Mouse (Mus musculus): ENCODE data around the gene Tigd3. TPM values are rescaled to one million over a fixed set of nuclear protein-coding genes. Genes with fewer than 3 reads are reported as not detected.
A peak's percentile ranks its signal among the peaks of the same experiment; 100 is the strongest.

Tigd3 gene
- polyA plus RNA-seq, 1 experiment, result 0.94 TPM

GRCm38 (mm10) chr19:5841999-5842784 is 51.8 kb downstream of the Tigd3 start:
- Histone ChIP-seq H3K27ac (ENCODE audit: control insufficient read depth, insufficient read depth, low read depth, low read length) (peak overlapping the region; percentile 100), H3K27me3 (ENCODE audit: control insufficient read depth, insufficient read depth, low read length) (no peaks in the 10 kb centered on the region), H3K4me1 (ENCODE audit: control insufficient read depth, insufficient read depth, low read length) (peaks cover 16% of the 10 kb centered on the region), H3K4me3 (ENCODE audit: control insufficient read depth, low read depth, low read length) (peak overlapping the region; percentile 96), H3K36me3 (ENCODE audit: control insufficient read depth, insufficient read depth, low read length) (no peaks in the 10 kb centered on the region; the same call in 1 of the 2 replicates)
- no peak for TF ChIP-seq CTCF (IDR thresholded peaks at IDR 0.05; ENCODE audit: control insufficient read depth, insufficient read depth, insufficient replicate concordance, low read depth, low read length)
- peak; percentile 39; the same call in 1 of the 2 replicates for TF ChIP-seq POLR2A (IDR thresholded peaks at IDR 0.05; ENCODE audit: control insufficient read depth, low read depth, low read length)

- Histone ChIP-seq H3K36me3 (ENCODE audit: control insufficient read depth, insufficient read depth, low read length) (no peaks in the 10 kb centered on the region; the same call in 1 of the 2 replicates), H3K27me3 (ENCODE audit: control insufficient read depth, insufficient read depth, low read length) (no peaks in the 10 kb centered on the region), H3K4me1 (ENCODE audit: control insufficient read depth, insufficient read depth, low read length) (peaks cover 10% of the 10 kb centered on the region), H3K4me3 (ENCODE audit: control insufficient read depth, low read depth, low read length) (peak overlapping the region; percentile 60), H3K27ac (ENCODE audit: control insufficient read depth, insufficient read depth, low read depth, low read length) (peak overlapping the region; percentile 32)
- no peak for TF ChIP-seq CTCF (IDR thresholded peaks at IDR 0.05; ENCODE audit: control insufficient read depth, insufficient read depth, insufficient replicate concordance, low read depth, low read length)
Observed at GRCm38 (mm10) chr19:5841389-5841946, 52.5 kb downstream of the Tigd3 start.

Other genes with a start within 250 kb of the Tigd3 start
- 5.5 and 9.4 TPM in 2 replicates for gene Sipa1, start 230.4 kb downstream of the Tigd3 start, polyA plus RNA-seq (2012; rRNA removed)
- 24.6 and 31.8 TPM in 2 replicates for gene Map3k11, start 205.4 kb downstream of the Tigd3 start, polyA plus RNA-seq (2012; rRNA removed)
- gene Pcnx3, start 205.2 kb downstream of the Tigd3 start, polyA plus RNA-seq (2012; rRNA removed), result 63.4 and 67.4 TPM in 2 replicates
- gene Kcnk7, start 189.8 kb downstream of the Tigd3 start, polyA plus RNA-seq (2012; rRNA removed), result 10.2 and 10.8 TPM in 2 replicates
- gene Ehbp1l1, start 167.8 kb downstream of the Tigd3 start, polyA plus RNA-seq (2012; rRNA removed), result 105 and 122 TPM in 2 replicates
- gene Fam89b, start 164.5 kb downstream of the Tigd3 start, polyA plus RNA-seq (2012; rRNA removed), result 256 and 286 TPM in 2 replicates
- gene Ltbp3, start 153.2 kb downstream of the Tigd3 start, polyA plus RNA-seq (2012; rRNA removed), result 7.6 and 8.1 TPM in 2 replicates
- gene Scyl1, start 122.7 kb downstream of the Tigd3 start, polyA plus RNA-seq (2012; rRNA removed), result 43.1 and 46.7 TPM in 2 replicates
- gene Frmd8, start 18.9 kb downstream of the Tigd3 start, polyA plus RNA-seq (2012; rRNA removed), result 25.3 and 28.1 TPM in 2 replicates
- gene Slc25a45, start 16.3 kb downstream of the Tigd3 start, polyA plus RNA-seq (2012; rRNA removed), result 20.1 and 26.1 TPM in 2 replicates
- gene Dpf2, start 18.9 kb upstream of the Tigd3 start, polyA plus RNA-seq (2012; rRNA removed), result 63.6 and 69.2 TPM in 2 replicates
- 0.89 and 0.90 TPM in 2 replicates for gene Cdc42ep2, start 30.7 kb upstream of the Tigd3 start, polyA plus RNA-seq (2012; rRNA removed)
- 31.4 and 32.0 TPM in 2 replicates for gene Pola2, start 70.1 kb upstream of the Tigd3 start, polyA plus RNA-seq (2012; rRNA removed)
- gene Slc22a20, start 92.0 kb upstream of the Tigd3 start, polyA plus RNA-seq (2012; rRNA removed), result 0.06 TPM in 1 of 2 replicates, not detected in the other
- gene Capn1, start 121.7 kb upstream of the Tigd3 start, polyA plus RNA-seq (2012; rRNA removed), result 2.5 and 3.4 TPM in 2 replicates
- 30.5 and 33.3 TPM in 2 replicates for gene Syvn1, start 152.4 kb upstream of the Tigd3 start, polyA plus RNA-seq (2012; rRNA removed)
- 9.5 and 9.8 TPM in 2 replicates for gene Mrpl49, start 163.6 kb upstream of the Tigd3 start, polyA plus RNA-seq (2012; rRNA removed)
- gene Fau, start 163.7 kb upstream of the Tigd3 start, polyA plus RNA-seq (2012; rRNA removed), result 605 and 748 TPM in 2 replicates
- 742 and 891 TPM in 2 replicates for gene Znhit2, start 167.0 kb upstream of the Tigd3 start, polyA plus RNA-seq (2012; rRNA removed)
- gene Tm7sf2, start 174.2 kb upstream of the Tigd3 start, polyA plus RNA-seq (2012; rRNA removed), result 26.0 and 26.5 TPM in 2 replicates
- gene Vps51, start 183.1 kb upstream of the Tigd3 start, polyA plus RNA-seq (2012; rRNA removed), result 48.4 and 52.1 TPM in 2 replicates
- gene Tmem262, start 185.9 kb upstream of the Tigd3 start, polyA plus RNA-seq (2012; rRNA removed), result 190 and 219 TPM in 2 replicates
- gene Gm28374, start 188.1 kb upstream of the Tigd3 start, polyA plus RNA-seq (2012; rRNA removed), result 3.5 and 5.6 TPM in 2 replicates
- 61.1 and 70.2 TPM in 2 replicates for gene Zfpl1, start 190.8 kb upstream of the Tigd3 start, polyA plus RNA-seq (2012; rRNA removed)
- gene Cdca5, start 190.8 kb upstream of the Tigd3 start, polyA plus RNA-seq (2012; rRNA removed), result 20.9 and 22.0 TPM in 2 replicates
- gene AC131692.1, start 200.3 kb upstream of the Tigd3 start, polyA plus RNA-seq (2012; rRNA removed), result 78.6 and 90.7 TPM in 2 replicates
- 4.0 TPM in 2 replicates for gene Naaladl1, start 211.6 kb upstream of the Tigd3 start, polyA plus RNA-seq (2012; rRNA removed)
- 22.3 and 26.8 TPM in 2 replicates for gene Sac3d1, start 224.5 kb upstream of the Tigd3 start, polyA plus RNA-seq (2012; rRNA removed)
- gene Snx15, start 234.2 kb upstream of the Tigd3 start, polyA plus RNA-seq (2012; rRNA removed), result 13.7 and 15.7 TPM in 2 replicates
- 0.83 and 1.1 TPM in 2 replicates for gene Batf2, start 246.8 kb upstream of the Tigd3 start, polyA plus RNA-seq (2012; rRNA removed)
- 61.5 and 65.5 TPM in 2 replicates for gene Arl2, start 247.4 kb upstream of the Tigd3 start, polyA plus RNA-seq (2012; rRNA removed)